Mouse (Mus musculus) small intestine, adult 2 months (tissue): ENCODE results near the gene Mal.

Experiments
- CTCF ChIP-seq: fragments of 200-500 bp; IDR thresholded peaks from 2 replicates; pipeline ENCODE4 v1.5.1; 2012; ENCODE audit warnings: low read depth, mild to moderate bottlenecking, control low read depth, inconsistent platforms, low read length, moderate library complexity, mixed read lengths; ENCODE audit not compliant: insufficient replicate concordance, insufficient read length; ENCODE audit errors: extremely low read depth
- POLR2A ChIP-seq: fragments of 200-500 bp; IDR thresholded peaks from 2 replicates; pipeline ENCODE4 v1.6.1; 2012; ENCODE audit warnings: low read depth, mild to moderate bottlenecking, control low read depth, inconsistent platforms, low read length, moderate library complexity

GRCm38 (mm10) chr2:127619311-127619710 lies 37.2 kb downstream of the Mal start:
- TF ChIP-seq POLR2A = no peak
- no peak for TF ChIP-seq CTCF
